Mouse (Mus musculus) MEL (cell line): ENCODE measurements at regions not wholly inside any gene's neighbourhood (a gene's known extent, or its start where the extent isn't known, plus 50 kb on each side); places are given as distances from the start of the nearest gene placed in this dataset.
A peak's percentile ranks its signal among the peaks of the same experiment; 100 is the strongest.

Experiments used
- DNase-seq: peaks from one replicate; pipeline ENCODE4 v3.0.0; 2011; ENCODE audit warnings: low read depth, low spot score
- H3K27ac ChIP-seq: 2 replicates; pipeline ENCODE4 v1.5.1; 2012; ENCODE audit warnings: low read depth, mild to moderate bottlenecking, control low read depth, low read length, moderate library complexity; ENCODE audit not compliant: control insufficient read depth
- H3K27me3 ChIP-seq, 2 experiments: fragments of 150-350 bp in 1 of 2; sonication (generic) in 1 of 2; 2 replicates each; pipeline ENCODE4 v1.6.1; 2012; ENCODE audit warnings: low read length in 2 of 2, mild to moderate bottlenecking in 2 of 2, improper control_type of control experiment in 1 of 2, moderate library complexity in 1 of 2; ENCODE audit not compliant: insufficient read depth in 2 of 2, control insufficient read depth in 1 of 2
- H3K36me3 ChIP-seq, 2 experiments: 2 replicates each; pipeline ENCODE4 v1.6.1; 2012 to 2014; ENCODE audit warnings: low read length in 2 of 2, improper control_type of control experiment in 1 of 2, inconsistent platforms in 1 of 2, mild to moderate bottlenecking in 1 of 2; ENCODE audit not compliant: insufficient read depth in 2 of 2, control insufficient read depth in 1 of 2
- H3K4me1 ChIP-seq, 2 experiments: fragments of 150-350 bp in 1 of 2; sonication (generic) in 1 of 2; 2 replicates each; pipeline ENCODE4 v1.6.1; 2012; ENCODE audit warnings: low read length in 2 of 2, improper control_type of control experiment in 1 of 2, mild to moderate bottlenecking in 1 of 2; ENCODE audit not compliant: insufficient read depth in 2 of 2, control insufficient read depth in 1 of 2
- H3K4me3 ChIP-seq, 2 experiments: fragments of 150-350 bp in 1 of 2; sonication (generic) in 1 of 2; 2 replicates each; pipeline ENCODE4 v1.5.1; 2012; ENCODE audit warnings: low read depth in 2 of 2, low read length in 2 of 2, mild to moderate bottlenecking in 2 of 2, moderate library complexity in 2 of 2, control low read depth in 1 of 2, improper control_type of control experiment in 1 of 2; ENCODE audit not compliant: control insufficient read depth in 1 of 2, insufficient read depth in 1 of 2
- H3K79me2 ChIP-seq: 2 replicates; pipeline ENCODE4 v1.6.1; 2012; ENCODE audit warnings: mild to moderate bottlenecking, low read length, moderate library complexity; ENCODE audit not compliant: control insufficient read depth, poor library complexity, insufficient read depth
- H3K9ac ChIP-seq: 2 replicates; pipeline ENCODE4 v1.6.1; 2012; ENCODE audit warnings: low read depth, mild to moderate bottlenecking, control low read depth, low read length, moderate library complexity; ENCODE audit not compliant: control insufficient read depth, poor library complexity, severe bottlenecking
- H3K9me3 ChIP-seq: fragments of 150-350 bp; sonication (generic); replicated peaks from 2 replicates; pipeline ENCODE4 v1.6.1; 2012; ENCODE audit warnings: mild to moderate bottlenecking, low read length, improper control_type of control experiment, moderate library complexity; ENCODE audit not compliant: insufficient read depth
- CHD1 ChIP-seq: IDR thresholded peaks from 2 replicates; pipeline ENCODE4 v1.6.1; 2012; ENCODE audit warnings: low read depth, mild to moderate bottlenecking, inconsistent platforms, low read length, improper control_type of control experiment
- CTCF ChIP-seq, 3 experiments: IDR thresholded peaks in 2 of 3; conservative IDR thresholded peaks in 1 of 3; 2 replicates each; pipeline ENCODE4 v1.5.1; 2011 to 2012; ENCODE audit warnings: low read length in 3 of 3, low read depth in 2 of 3, mild to moderate bottlenecking in 2 of 3, improper control_type of control experiment in 1 of 3, inconsistent platforms in 1 of 3, mixed read lengths in 1 of 3, moderate library complexity in 1 of 3; ENCODE audit not compliant: control insufficient read depth in 1 of 3, insufficient read depth in 1 of 3, poor library complexity in 1 of 3, severe bottlenecking in 1 of 3
- E2F4 ChIP-seq: IDR thresholded peaks from 2 replicates; pipeline ENCODE4 v1.6.1; 2011; ENCODE audit warnings: low read depth, low read length, improper control_type of control experiment, borderline replicate concordance
- GABPA ChIP-seq: IDR thresholded peaks from 2 replicates; pipeline ENCODE4 v1.6.1; 2012; ENCODE audit warnings: low read depth, mild to moderate bottlenecking, inconsistent platforms, low read length, improper control_type of control experiment, moderate library complexity
- GATA1 ChIP-seq: IDR thresholded peaks from 2 replicates; pipeline ENCODE4 v1.6.1; 2011; ENCODE audit warnings: low read depth, low read length, improper control_type of control experiment
- HCFC1 ChIP-seq: IDR thresholded peaks from 2 replicates; pipeline ENCODE4 v1.6.1; 2012; ENCODE audit warnings: low read depth, mild to moderate bottlenecking, inconsistent platforms, low read length, improper control_type of control experiment, moderate library complexity
- JUND ChIP-seq: IDR thresholded peaks from 2 replicates; pipeline ENCODE4 v1.6.1; 2011; ENCODE audit warnings: low read depth, mild to moderate bottlenecking, improper control_type of control experiment, low read length
- KAT2A ChIP-seq: conservative IDR thresholded peaks from 2 replicates; pipeline ENCODE4 v1.6.1; 2012; ENCODE audit warnings: low read depth, low read length, improper control_type of control experiment, inconsistent platforms
- MAFK ChIP-seq: IDR thresholded peaks from 2 replicates; pipeline ENCODE4 v1.6.1; 2011; ENCODE audit warnings: low read depth, mild to moderate bottlenecking, low read length, improper control_type of control experiment, borderline replicate concordance
- MAX ChIP-seq: IDR thresholded peaks from 2 replicates; pipeline ENCODE4 v1.6.1; 2011; ENCODE audit warnings: low read length, improper control_type of control experiment
- MEF2A ChIP-seq: IDR thresholded peaks from 2 replicates; pipeline ENCODE4 v1.6.1; 2014; ENCODE audit warnings: low read depth, mild to moderate bottlenecking, inconsistent platforms, low read length, improper control_type of control experiment; ENCODE audit not compliant: poor library complexity, insufficient replicate concordance, severe bottlenecking; ENCODE audit errors: extremely low read depth
- MYC ChIP-seq: IDR thresholded peaks from 2 replicates; pipeline ENCODE4 v1.6.1; 2011; ENCODE audit warnings: low read depth, mild to moderate bottlenecking, low read length, improper control_type of control experiment, moderate library complexity
- NRF1 ChIP-seq: IDR thresholded peaks from 2 replicates; pipeline ENCODE4 v1.6.1; 2014; ENCODE audit warnings: low read depth, mild to moderate bottlenecking, inconsistent platforms, low read length, improper control_type of control experiment, moderate library complexity; ENCODE audit not compliant: poor library complexity, insufficient read depth, severe bottlenecking
- POLR2A ChIP-seq, 2 experiments: IDR thresholded peaks; 2 replicates each; pipeline ENCODE4 v1.6.1; 2011 to 2012; ENCODE audit warnings: low read length in 2 of 2, mild to moderate bottlenecking in 2 of 2, control low read depth in 1 of 2, improper control_type of control experiment in 1 of 2, low read depth in 1 of 2, moderate library complexity in 1 of 2; ENCODE audit not compliant: control insufficient read depth in 1 of 2, insufficient read depth in 1 of 2, poor library complexity in 1 of 2
- POLR2AphosphoS2 ChIP-seq: IDR thresholded peaks from 2 replicates; pipeline ENCODE4 v1.6.1; 2011; ENCODE audit warnings: low read length, improper control_type of control experiment
- POLR2AphosphoS5 ChIP-seq: IDR thresholded peaks from 2 replicates; pipeline ENCODE4 v1.6.1; 2012; ENCODE audit warnings: low read depth, borderline replicate concordance, mild to moderate bottlenecking, inconsistent platforms, low read length, moderate library complexity, mixed read lengths
- RAD21 ChIP-seq: IDR thresholded peaks from 2 replicates; pipeline ENCODE4 v1.6.1; 2011; ENCODE audit warnings: mild to moderate bottlenecking, low read depth, low read length, improper control_type of control experiment
- RCOR1 ChIP-seq: IDR thresholded peaks from 2 replicates; pipeline ENCODE4 v1.6.1; 2012; ENCODE audit warnings: low read depth, mild to moderate bottlenecking, inconsistent platforms, low read length, improper control_type of control experiment
- TAL1 ChIP-seq: IDR thresholded peaks from 2 replicates; pipeline ENCODE4 v1.6.1; 2012; ENCODE audit warnings: mild to moderate bottlenecking, inconsistent platforms, low read length, moderate library complexity, mixed read lengths
- TBP ChIP-seq: IDR thresholded peaks from 2 replicates; pipeline ENCODE4 v1.8.0; 2011; ENCODE audit warnings: low read depth, low read length, improper control_type of control experiment
- TCF12 ChIP-seq: IDR thresholded peaks from 2 replicates; pipeline ENCODE4 v1.6.1; 2014; ENCODE audit warnings: low read depth, mild to moderate bottlenecking, inconsistent platforms, low read length, improper control_type of control experiment, moderate library complexity
- UBTF ChIP-seq: IDR thresholded peaks from 2 replicates; pipeline ENCODE4 v1.6.1; 2012; ENCODE audit warnings: low read depth, mild to moderate bottlenecking, inconsistent platforms, low read length, improper control_type of control experiment, moderate library complexity, borderline replicate concordance; ENCODE audit not compliant: insufficient read depth

GRCm38 (mm10) chr13:99090361-99090760 lies 94.3 kb upstream of the Zfp366 start:
- Histone ChIP-seq H3K4me1 (no peaks in the 10 kb centered on the region), H3K27ac (no peak overlapping the region), H3K27me3 (no peaks in the 10 kb centered on the region), H3K79me2 (no peaks in the 10 kb centered on the region), H3K4me3 (no peak overlapping the region), H3K36me3 (no peaks in the 10 kb centered on the region), H3K9ac (no peak overlapping the region), H3K9me3 (no peaks in the 10 kb centered on the region)
- DNase-seq = no peak
- TF ChIP-seq RAD21 (no peak), POLR2AphosphoS2 (no peak), POLR2A (IDR thresholded peaks at IDR 0.05; ENCODE audit: control insufficient read depth in 1 of 2, insufficient read depth in 1 of 2, low read depth in 1 of 2, low read length in 2 of 2, poor library complexity in 1 of 2) (no peak), MAX (no peak), JUND (no peak), CHD1 (no peak), GATA1 (no peak), MEF2A (no peak), TBP (no peak), HCFC1 (no peak), MAFK (no peak), POLR2AphosphoS5 (no peak), KAT2A (no peak), RCOR1 (no peak), UBTF (no peak), TCF12 (no peak)

DNA sequence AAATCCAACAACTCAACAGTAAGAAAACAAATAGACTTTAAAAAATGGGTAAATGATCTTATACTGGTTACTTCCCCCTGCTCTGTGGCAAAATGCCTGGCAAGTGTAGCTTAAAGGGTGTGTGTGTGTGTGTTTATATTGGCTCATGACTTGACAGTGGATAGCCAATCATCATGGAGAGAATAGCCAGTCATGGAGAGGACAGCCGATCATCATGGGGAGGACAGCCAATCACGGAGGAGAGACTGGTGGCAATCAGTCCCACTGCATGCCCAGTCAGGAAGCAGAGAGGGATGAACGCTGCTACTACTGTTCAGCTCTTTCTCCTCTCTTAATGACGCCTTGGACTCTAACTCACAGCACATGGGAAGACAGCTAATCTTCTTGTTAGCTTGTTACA lies 96.3 kb upstream of the Zfp366 start:
- Histone ChIP-seq H3K27ac (no peak overlapping the region), H3K27me3 (no peaks in the 10 kb centered on the region), H3K9me3 (no peaks in the 10 kb centered on the region), H3K79me2 (no peaks in the 10 kb centered on the region), H3K4me3 (no peak overlapping the region), H3K9ac (no peak overlapping the region), H3K4me1 (no peaks in the 10 kb centered on the region), H3K36me3 (no peaks in the 10 kb centered on the region)
- TF ChIP-seq E2F4 (no peak), GABPA (no peak), CTCF (IDR thresholded peaks at IDR 0.05 in 2 of 3, conservative IDR thresholded peaks at IDR 0.05 in 1 of 3; ENCODE audit: control insufficient read depth in 1 of 3, insufficient read depth in 1 of 3, low read depth in 2 of 3, low read length in 3 of 3, poor library complexity in 1 of 3, severe bottlenecking in 1 of 3) (no peak), RAD21 (no peak), POLR2A (IDR thresholded peaks at IDR 0.05; ENCODE audit: control insufficient read depth in 1 of 2, insufficient read depth in 1 of 2, low read depth in 1 of 2, low read length in 2 of 2, poor library complexity in 1 of 2) (no peak), MYC (no peak), TAL1 (no peak), NRF1 (no peak)
- peak; percentile 11 for DNase-seq
